Mouse (Mus musculus): ENCODE data around the gene Rmnd1. TPM values are rescaled to one million over a fixed set of nuclear protein-coding genes. Genes with fewer than 3 reads are reported as not detected.

Rmnd1 gene
- polyA plus RNA-seq, 1 experiment from 2014 or later = 47.4 TPM

DNA sequence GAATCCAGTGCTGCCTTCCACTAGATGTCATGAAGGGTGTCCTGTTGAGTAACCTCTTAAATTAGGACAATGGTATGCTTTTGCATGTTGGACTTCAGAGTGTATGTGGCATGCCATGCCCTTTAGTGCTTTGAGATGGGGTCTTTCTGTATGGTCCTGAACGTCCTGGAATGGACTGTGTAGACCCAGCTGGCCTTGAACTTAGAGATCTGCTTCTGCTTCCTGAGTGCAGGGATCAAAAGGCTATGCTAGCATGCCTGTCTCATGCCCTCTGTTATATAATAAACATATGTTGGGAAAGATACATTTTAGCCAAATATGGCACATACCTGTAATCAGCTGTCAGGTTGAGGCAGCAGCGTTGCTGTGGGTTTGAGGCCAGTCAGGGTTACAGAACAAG is 41.6 kb downstream of the Rmnd1 start:
- 43% methylated on average over 2 of the region's 2 CpGs for WGBS
- Histone ChIP-seq H3K4me3 (no peak overlapping the region), H3K27me3 (no peaks in the 10 kb centered on the region), H3K9me3 (no peaks in the 10 kb centered on the region), H3K36me3 (peaks cover 19% of the 10 kb centered on the region), H3K9ac (no peak overlapping the region), H3K4me2 (peak overlapping the region; percentile 84), H3K4me1 (peaks cover 37% of the 10 kb centered on the region), H3K27ac (no peak overlapping the region; the same call in 1 of the 2 replicates)
- ATAC-seq (ENCODE audit: insufficient number of reproducible peaks, insufficient read depth, low FRiP score, low TSS enrichment, low read depth) = no peak

DNA sequence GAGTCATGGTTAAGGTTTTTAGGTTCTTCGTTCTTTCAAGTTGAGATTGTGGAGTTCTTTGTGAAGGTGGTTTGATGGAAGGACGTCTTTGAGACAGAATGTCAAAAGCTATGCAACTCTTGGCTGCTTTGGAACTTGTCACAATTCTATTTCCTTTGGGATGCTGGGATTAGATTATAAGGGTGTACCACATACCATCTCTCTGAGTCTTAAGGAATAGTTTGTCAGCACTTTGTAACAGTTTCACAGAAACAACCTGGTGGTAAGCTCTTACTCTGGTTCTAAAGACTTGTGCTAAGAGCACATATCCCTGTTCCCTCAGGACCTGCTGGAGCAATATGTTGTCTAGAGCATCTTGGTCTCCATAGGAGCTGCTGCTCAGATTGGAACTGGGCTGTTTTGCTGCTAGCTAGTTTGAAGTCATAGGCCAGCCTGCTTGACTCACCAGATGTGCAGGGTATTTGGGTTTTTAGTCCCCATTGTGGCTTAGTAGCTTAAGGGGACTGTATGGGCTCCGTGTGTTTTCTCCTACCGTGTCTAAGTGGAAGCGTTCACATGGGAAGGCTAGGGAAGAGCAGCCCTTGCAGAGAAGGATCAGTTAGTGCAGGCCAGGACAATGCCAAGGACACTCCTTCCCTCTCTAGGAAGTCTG is 42.6 kb downstream of the Rmnd1 start:
- Histone ChIP-seq H3K27me3 (no peaks in the 10 kb centered on the region), H3K27ac (no peak overlapping the region), H3K4me2 (peak overlapping the region; percentile 84), H3K9me3 (no peaks in the 10 kb centered on the region), H3K36me3 (peaks cover 15% of the 10 kb centered on the region), H3K4me3 (peak overlapping the region; percentile 98), H3K9ac (peak overlapping the region; percentile 98), H3K4me1 (peaks cover 37% of the 10 kb centered on the region)
- no peak for ATAC-seq (ENCODE audit: insufficient number of reproducible peaks, insufficient read depth, low FRiP score, low TSS enrichment, low read depth)
- 33% methylated on average over 5 of the region's 5 CpGs for WGBS

GRCm38 (mm10) chr10:4389036-4389435 is 43.2 kb downstream of the Rmnd1 start:
- peak overlapping the region; percentile 98 for H3K4me3 ChIP-seq
- H3K9ac ChIP-seq = peak overlapping the region; percentile 98
- no peaks in the 10 kb centered on the region for H3K27me3 ChIP-seq
- 19% methylated on average over 10 of the region's 10 CpGs for WGBS
- ATAC-seq (ENCODE audit: insufficient number of reproducible peaks, insufficient read depth, low FRiP score, low TSS enrichment, low read depth) = no peak
- peak overlapping the region; percentile 84 for H3K4me2 ChIP-seq
- H3K9me3 ChIP-seq = no peaks in the 10 kb centered on the region
- H3K4me1 ChIP-seq = peaks cover 37% of the 10 kb centered on the region
- peaks cover 11% of the 10 kb centered on the region for H3K36me3 ChIP-seq
- no peak overlapping the region for H3K27ac ChIP-seq

- under 1% methylated on average over 19 of the region's 19 CpGs for WGBS
- peak overlapping the region; percentile 98 for H3K9ac ChIP-seq
- H3K4me2 ChIP-seq = peak overlapping the region; percentile 84
- H3K4me1 ChIP-seq = peaks cover 37% of the 10 kb centered on the region
- peak overlapping the region; percentile 98 for H3K4me3 ChIP-seq
- ATAC-seq (ENCODE audit: insufficient number of reproducible peaks, insufficient read depth, low FRiP score, low TSS enrichment, low read depth) = no peak
- H3K9me3 ChIP-seq = no peaks in the 10 kb centered on the region
- H3K27me3 ChIP-seq = no peaks in the 10 kb centered on the region
- peaks cover 7% of the 10 kb centered on the region for H3K36me3 ChIP-seq
- peak overlapping the region; percentile 99 for H3K27ac ChIP-seq
Measured at GRCm38 (mm10) chr10:4388384-4388745, 43.8 kb downstream of the Rmnd1 start.

GRCm38 (mm10) chr10:4387701-4388383 is 44.3 kb downstream of the Rmnd1 start, which contains the start of gene Zbtb2:
Zbtb2 (minus strand) TSS chr10:4388108.
- peak within 1 kb of the TSS; percentile 84 for H3K4me2 ChIP-seq
- ATAC-seq (ENCODE audit: insufficient number of reproducible peaks, insufficient read depth, low FRiP score, low TSS enrichment, low read depth) = no peak
- H3K4me3 ChIP-seq = peak within 1 kb of the TSS; percentile 98
- peak within 1 kb of the TSS; percentile 98 for H3K9ac ChIP-seq
- peak within 1 kb of the TSS; percentile 99 for H3K27ac ChIP-seq
- no peaks in the 10 kb centered on the region for H3K9me3 ChIP-seq
- no peaks in the 10 kb centered on the region for H3K27me3 ChIP-seq
- WGBS = under 1% methylated on average over 65 of the region's 87 CpGs
- peaks cover 40% of the 10 kb centered on the region for H3K4me1 ChIP-seq
- H3K36me3 ChIP-seq = peaks cover 1% of the 10 kb centered on the region

DNA sequence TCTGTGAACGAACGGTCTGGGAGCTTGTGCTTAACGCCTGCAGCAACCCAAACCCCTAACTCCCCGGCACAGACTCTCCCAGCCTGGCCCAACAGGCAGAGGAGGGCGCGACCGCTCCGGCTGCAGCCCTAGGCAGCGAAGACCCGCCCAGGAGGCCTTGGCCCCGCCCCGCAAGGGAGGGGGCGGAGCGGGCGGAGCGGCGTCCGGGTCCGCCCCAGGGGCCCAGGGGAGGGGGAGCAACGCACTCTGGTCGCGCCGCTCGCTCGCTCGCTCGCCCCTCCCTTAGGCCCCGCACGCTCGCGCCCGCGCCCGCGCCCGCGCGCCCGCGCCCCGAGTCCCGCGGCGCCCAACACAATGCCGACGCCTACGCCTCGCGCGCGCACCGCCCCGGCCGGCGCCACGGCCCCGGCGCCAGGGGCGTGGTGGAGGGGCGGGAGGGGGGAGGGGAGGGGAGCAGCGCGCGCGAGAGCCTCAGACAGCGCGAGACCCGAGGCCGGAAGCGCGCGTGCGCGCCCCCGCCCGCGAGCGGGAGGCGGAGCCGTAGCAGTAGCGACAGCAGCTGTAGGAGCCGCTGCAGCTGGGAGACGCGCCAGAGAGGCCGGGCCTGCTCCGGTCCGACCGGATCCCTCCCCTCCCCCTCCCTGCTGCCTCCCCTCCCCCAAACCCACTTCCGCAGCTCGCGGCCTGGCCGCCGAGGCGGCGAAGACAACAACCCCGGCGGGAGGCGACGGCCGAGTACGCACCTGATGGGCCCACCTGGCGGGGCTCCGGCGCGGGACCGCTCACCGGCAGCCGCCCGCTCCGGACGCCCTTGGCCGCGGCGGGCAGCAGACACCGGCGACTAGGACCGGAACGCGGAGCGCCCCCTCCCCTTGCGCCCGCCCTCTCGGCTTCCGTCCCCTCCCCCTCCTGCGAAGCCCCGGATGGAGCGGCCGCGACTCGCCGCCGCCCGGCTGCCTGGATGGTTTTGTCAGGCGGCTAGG is 45.3 kb downstream of the Rmnd1 start:
- Histone ChIP-seq H3K36me3 (no peaks in the 10 kb centered on the region), H3K4me1 (peaks cover 39% of the 10 kb centered on the region), H3K27ac (peak overlapping the region; percentile 99), H3K4me3 (peak overlapping the region; percentile 98), H3K27me3 (no peaks in the 10 kb centered on the region), H3K9me3 (no peaks in the 10 kb centered on the region), H3K9ac (peak overlapping the region; percentile 98), H3K4me2 (peak overlapping the region; percentile 84)
- WGBS = under 1% methylated on average over 68 of the region's 133 CpGs
- peak; percentile 94 for ATAC-seq (ENCODE audit: insufficient number of reproducible peaks, insufficient read depth, low FRiP score, low TSS enrichment, low read depth)

DNA sequence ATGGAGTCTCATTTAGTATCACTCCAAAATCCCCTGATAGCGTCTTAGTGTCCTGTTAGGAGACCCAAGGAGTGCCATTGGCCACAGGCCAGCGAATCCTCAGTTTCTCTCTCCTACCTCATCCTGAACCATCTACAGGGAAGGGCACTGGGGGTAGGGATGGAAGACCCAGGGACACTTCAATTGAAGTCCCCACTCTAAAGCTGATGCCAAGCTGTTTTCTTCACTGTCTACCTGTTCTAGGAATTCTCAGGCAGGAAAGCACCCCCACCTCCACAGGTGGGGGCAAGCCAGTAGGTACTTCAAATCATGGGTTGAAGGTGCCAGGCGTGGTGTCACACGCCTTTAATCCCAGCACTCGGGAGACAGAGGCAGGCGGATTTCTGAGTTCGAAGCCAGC is 47.9 kb downstream of the Rmnd1 start:
- 93% methylated on average over 7 of the region's 7 CpGs for WGBS
- Histone ChIP-seq H3K9ac (no peak overlapping the region), H3K4me2 (no peak overlapping the region), H3K27ac (no peak overlapping the region), H3K4me1 (peaks cover 12% of the 10 kb centered on the region), H3K9me3 (no peaks in the 10 kb centered on the region), H3K4me3 (no peak overlapping the region), H3K36me3 (no peaks in the 10 kb centered on the region), H3K27me3 (no peaks in the 10 kb centered on the region)
- no peak for ATAC-seq (ENCODE audit: insufficient number of reproducible peaks, insufficient read depth, low FRiP score, low TSS enrichment, low read depth)

DNA sequence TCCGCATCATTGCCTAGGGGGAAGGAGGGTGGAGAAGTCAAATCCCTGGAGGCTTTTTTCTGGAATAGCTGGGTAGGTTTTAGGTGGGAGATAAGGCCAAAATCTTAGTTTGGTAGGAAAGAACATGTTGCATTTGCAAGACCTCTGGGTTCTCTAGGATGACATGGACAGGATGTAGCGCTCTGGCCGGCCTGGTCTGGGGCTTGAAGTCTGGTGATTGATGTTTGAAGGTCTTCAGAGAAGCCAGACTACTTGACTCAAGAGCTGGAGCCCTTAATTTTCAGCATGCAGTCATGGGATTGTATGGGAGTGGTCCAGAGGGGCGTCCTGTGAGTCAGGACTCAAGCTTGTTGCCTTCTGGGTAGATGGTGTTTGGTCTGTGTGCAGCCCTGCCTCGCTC is 51.4 kb downstream of the Rmnd1 start:
- Histone ChIP-seq H3K9me3 (no peaks in the 10 kb centered on the region), H3K36me3 (no peaks in the 10 kb centered on the region), H3K4me1 (peaks cover 7% of the 10 kb centered on the region; the same call in 1 of the 2 replicates), H3K27me3 (no peaks in the 10 kb centered on the region), H3K27ac (no peak overlapping the region), H3K4me3 (no peak overlapping the region), H3K4me2 (no peak overlapping the region), H3K9ac (no peak overlapping the region)
- no peak for ATAC-seq (ENCODE audit: insufficient number of reproducible peaks, insufficient read depth, low FRiP score, low TSS enrichment, low read depth)
- WGBS = 85% methylated on average over 5 of the region's 5 CpGs

- no peak overlapping the region for H3K9ac ChIP-seq
- 0 out of 2 replicates have a peak, but pooled peaks cover 4% of the 10 kb centered on the region for H3K4me1 ChIP-seq
- H3K36me3 ChIP-seq = peaks cover 11% of the 10 kb centered on the region
- H3K27ac ChIP-seq = no peak overlapping the region
- no peak overlapping the region for H3K4me3 ChIP-seq
- no peaks in the 10 kb centered on the region for H3K9me3 ChIP-seq
- no peaks in the 10 kb centered on the region for H3K27me3 ChIP-seq
- no peak for ATAC-seq (ENCODE audit: insufficient number of reproducible peaks, insufficient read depth, low FRiP score, low TSS enrichment, low read depth)
- no peak overlapping the region for H3K4me2 ChIP-seq
- 93% methylated on average over 7 of the region's 7 CpGs for WGBS
Measured at GRCm38 (mm10) chr10:4376931-4377330, 55.3 kb downstream of the Rmnd1 start.

- Histone ChIP-seq H3K4me1 (0 out of 2 replicates have a peak, but pooled peaks cover 4% of the 10 kb centered on the region), H3K9ac (no peak overlapping the region), H3K27me3 (no peaks in the 10 kb centered on the region), H3K36me3 (peaks cover 12% of the 10 kb centered on the region), H3K4me3 (no peak overlapping the region), H3K9me3 (no peaks in the 10 kb centered on the region), H3K27ac (no peak overlapping the region; the same call in 1 of the 2 replicates), H3K4me2 (no peak overlapping the region)
- 64% methylated on average over 7 of the region's 7 CpGs for WGBS
- ATAC-seq (ENCODE audit: insufficient number of reproducible peaks, insufficient read depth, low FRiP score, low TSS enrichment, low read depth) = no peak
Measured at GRCm38 (mm10) chr10:4376461-4376860, 55.7 kb downstream of the Rmnd1 start.

DNA sequence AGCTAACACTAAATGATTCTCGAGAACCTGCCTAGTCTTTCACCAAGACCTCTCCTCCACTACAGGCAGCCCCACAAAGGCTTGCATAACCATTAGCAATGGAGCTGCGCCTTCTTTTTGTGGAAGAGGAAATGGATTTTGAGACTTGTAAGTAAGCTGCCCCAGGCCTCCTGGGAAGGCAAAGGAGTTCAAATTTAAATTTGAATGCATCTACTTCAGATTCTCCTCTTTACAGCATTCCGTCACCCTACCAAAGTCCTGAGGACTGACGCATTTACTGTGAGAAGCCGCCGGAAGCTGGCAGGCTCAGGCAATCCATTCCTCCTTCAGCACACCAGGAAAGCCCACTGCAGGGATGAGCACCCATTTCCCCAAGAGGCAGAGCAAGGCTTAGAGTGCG is 56.9 kb downstream of the Rmnd1 start:
- Histone ChIP-seq H3K4me3 (no peak overlapping the region), H3K27ac (no peak overlapping the region), H3K4me1 (0 out of 2 replicates have a peak, but pooled peaks cover 4% of the 10 kb centered on the region), H3K9me3 (no peaks in the 10 kb centered on the region), H3K4me2 (no peak overlapping the region), H3K36me3 (peaks cover 20% of the 10 kb centered on the region), H3K27me3 (no peaks in the 10 kb centered on the region), H3K9ac (no peak overlapping the region)
- WGBS = 60% methylated on average over 7 of the region's 7 CpGs
- no peak for ATAC-seq (ENCODE audit: insufficient number of reproducible peaks, insufficient read depth, low FRiP score, low TSS enrichment, low read depth)
